Mouse (Mus musculus) liver, adult 2 months (tissue): ENCODE results near the gene Enthd1.

Source experiments
- CTCF ChIP-seq: fragments of 200-500 bp; IDR thresholded peaks from 2 replicates; pipeline ENCODE4 v1.5.1; 2011; ENCODE audit warnings: low read depth, low read length, control low read depth
- POLR2A ChIP-seq: fragments of 200-500 bp; IDR thresholded peaks from 2 replicates; pipeline ENCODE4 v1.6.1; 2011; ENCODE audit warnings: low read length, control low read depth; ENCODE audit not compliant: insufficient read depth; ENCODE audit errors: extremely low read depth

- TF ChIP-seq CTCF = no peak
- no peak for TF ChIP-seq POLR2A
These were observed 149.8 kb downstream of the Enthd1 start for GRCm38 (mm10) chr15:80415132-80415531.
